Mouse (Mus musculus): ENCODE measurements around the gene Fscb. TPM values are rescaled to one million over a fixed set of nuclear protein-coding genes. Genes with fewer than 3 reads are reported as not detected.

Gene Fscb
- not detected in 2 replicates for polyA plus RNA-seq (2012; rRNA removed)

GRCm38 (mm10) chr12:64474590-64474989, at the start of gene Fscb:
Fscb (minus strand) TSS chr12:64474690.
- DNase-seq (ENCODE audit: low spot score): no peak

- DNase-seq (ENCODE audit: low spot score): no peak
These were observed 42.3 kb upstream of the Fscb start for GRCm38 (mm10) chr12:64516775-64517174.

DNA sequence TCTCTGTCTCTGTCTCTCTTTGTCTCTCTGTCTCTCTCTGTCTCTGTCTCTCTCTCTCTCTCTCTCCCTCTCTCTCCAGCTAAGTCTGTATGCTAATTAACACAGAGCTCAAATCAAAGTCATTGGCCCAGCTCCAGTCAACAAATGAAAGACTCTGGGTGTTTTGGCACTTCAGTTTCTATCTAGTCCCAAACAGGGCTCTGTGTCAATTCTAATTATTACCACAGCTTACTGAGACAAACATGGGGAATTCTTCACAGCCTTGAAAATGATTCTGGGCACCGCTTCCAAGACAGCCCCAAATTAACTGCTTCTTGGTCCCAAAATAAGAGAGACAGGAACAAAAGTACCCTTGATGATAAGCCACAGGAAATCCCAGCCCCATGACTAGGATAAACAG, 38.9 kb upstream of the Fscb start:
- no peak for DNase-seq (ENCODE audit: low spot score)

DNA sequence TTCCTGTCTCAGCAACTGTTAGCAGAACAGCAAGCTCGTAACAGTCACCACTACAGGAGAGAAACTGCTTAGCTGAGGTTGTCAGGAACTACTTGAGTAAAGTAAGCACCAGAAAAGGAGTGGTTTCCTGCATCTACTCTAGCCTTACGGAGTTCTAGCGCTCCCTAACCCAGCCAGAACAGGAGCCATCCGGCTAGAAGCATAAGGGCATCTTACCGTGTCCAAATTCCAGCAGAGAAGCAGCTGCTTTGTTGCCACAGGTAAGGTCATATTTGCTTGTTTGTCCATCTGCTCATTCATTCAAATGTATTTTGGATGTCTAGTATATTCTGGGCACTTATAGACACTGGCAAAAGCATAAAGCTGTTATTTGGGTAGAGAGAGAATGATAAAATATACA, 23.2 kb upstream of the Fscb start:
- DNase-seq (ENCODE audit: low spot score): no peak

GRCm38 (mm10) chr12:64473615-64474014, 875 bp downstream of the Fscb start:
- DNase-seq (ENCODE audit: low spot score): no peak

DNA sequence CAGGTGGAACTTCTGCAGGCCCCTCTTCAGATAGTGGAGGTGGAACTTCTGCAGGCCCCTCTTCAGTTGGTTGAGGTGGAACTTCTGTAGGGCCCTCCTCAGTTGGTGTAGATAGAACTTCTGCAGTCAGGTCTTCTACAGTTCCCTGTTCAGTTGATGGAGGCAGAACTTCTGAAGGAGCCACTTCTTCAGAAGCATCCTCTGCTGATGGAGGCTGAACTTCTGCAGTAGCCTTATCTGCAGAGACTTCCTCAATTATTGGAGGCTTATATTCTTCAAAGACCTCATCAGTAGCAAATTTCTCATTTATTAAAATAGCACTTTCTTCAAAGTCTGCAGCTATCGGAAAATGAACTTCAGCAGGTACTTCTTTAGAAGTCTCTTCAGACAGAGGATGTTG, 1.4 kb downstream of the Fscb start:
- no peak for DNase-seq (ENCODE audit: low spot score)

DNA sequence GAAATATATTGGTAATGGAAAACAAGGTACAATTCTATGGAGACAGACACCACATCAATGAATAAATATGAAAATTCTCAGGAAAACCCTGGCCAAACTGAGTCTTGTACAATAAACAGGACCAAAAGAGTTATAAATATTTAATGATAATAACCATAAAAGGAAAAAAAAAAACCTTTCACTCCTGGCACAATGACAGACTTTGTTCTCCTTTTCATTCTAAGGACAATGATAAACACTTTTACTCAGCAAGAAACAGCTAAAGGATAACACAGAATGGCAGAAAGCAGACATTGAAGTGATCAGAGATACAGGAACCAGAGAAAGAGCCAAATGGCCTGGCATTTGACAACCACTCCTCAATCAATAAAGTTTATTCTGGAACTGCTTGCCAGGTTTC, 19.3 kb downstream of the Fscb start:
- DNase-seq (ENCODE audit: low spot score): no peak

DNA sequence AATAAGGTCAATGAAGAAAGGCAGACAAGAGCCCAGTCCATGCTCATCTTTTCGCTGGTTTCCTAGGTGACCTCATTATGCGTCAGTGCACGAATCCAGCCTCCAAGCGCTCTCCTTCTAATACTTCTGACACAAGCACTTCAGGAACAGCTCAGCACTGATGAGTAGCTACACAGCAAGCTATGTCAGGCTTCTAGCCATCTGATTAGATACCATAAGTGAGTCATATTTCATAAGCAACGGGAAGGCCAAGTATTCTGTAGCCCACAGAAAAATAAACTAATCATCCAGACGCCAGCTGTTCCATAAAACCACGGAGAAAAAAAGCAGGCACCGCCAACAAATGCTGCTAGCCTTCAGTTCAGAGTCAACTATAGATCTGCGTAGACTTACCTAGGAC, 24.6 kb downstream of the Fscb start:
- no peak for DNase-seq (ENCODE audit: low spot score)

GRCm38 (mm10) chr12:64436675-64437074, 37.8 kb downstream of the Fscb start:
- no peak for DNase-seq (ENCODE audit: low spot score)
